Mouse (Mus musculus) intestine, embryonic 14.5 days (tissue): Measurements from ENCODE around the gene Nav3. TPM values are rescaled to one million over a fixed set of nuclear protein-coding genes. Genes with fewer than 3 reads are reported as not detected.

Experiments
- ATAC-seq: fragments of 200-750 bp; cut with Nextera tagmentation; replicated peaks from 2 replicates; pipeline ENCODE4 v1.8.0; 2017; ENCODE audit warnings: low read depth, moderate number of reproducible peaks, moderate TSS enrichment, moderate library complexity; ENCODE audit not compliant: low FRiP score, low TSS enrichment
- DNase-seq: peaks from one replicate; pipeline ENCODE4 v3.0.0-alpha.2; 2018; ENCODE audit warnings: low spot score
- H3K27ac ChIP-seq: fragments of 300-500 bp; sonication (generic); 2 replicates; pipeline ENCODE4 v1.5.1; 2014; ENCODE audit warnings: low read depth, mild to moderate bottlenecking, control low read depth
- H3K27me3 ChIP-seq: fragments of 300-500 bp; sonication (generic); replicated peaks from 2 replicates; pipeline ENCODE4 v1.6.1; 2014; ENCODE audit warnings: low read length, control low read depth; ENCODE audit not compliant: control insufficient read depth, insufficient read depth
- H3K36me3 ChIP-seq: fragments of 300-500 bp; sonication (generic); 2 replicates; pipeline ENCODE4 v1.6.1; 2014; ENCODE audit warnings: low read length, control low read depth; ENCODE audit not compliant: control insufficient read depth, insufficient read depth
- H3K4me1 ChIP-seq: fragments of 300-500 bp; sonication (generic); replicated peaks from 2 replicates; pipeline ENCODE4 v1.6.1; 2014; ENCODE audit warnings: low read length, control low read depth, mixed read lengths; ENCODE audit not compliant: control insufficient read depth, insufficient read depth
- H3K4me2 ChIP-seq: fragments of 300-500 bp; sonication (generic); 2 replicates; pipeline ENCODE4 v1.6.1; 2014; ENCODE audit warnings: low read length
- H3K4me3 ChIP-seq: fragments of 300-500 bp; sonication (generic); 2 replicates; pipeline ENCODE4 v1.5.1; 2014; ENCODE audit warnings: low read depth, low read length, control low read depth, mixed read lengths
- H3K9ac ChIP-seq: fragments of 300-500 bp; sonication (generic); 2 replicates; pipeline ENCODE4 v1.6.1; 2014; ENCODE audit warnings: mild to moderate bottlenecking, low read length
- H3K9me3 ChIP-seq: fragments of 300-500 bp; sonication (generic); 2 replicates; pipeline ENCODE4 v1.6.1; 2016; ENCODE audit warnings: low read length, control low read depth; ENCODE audit not compliant: control insufficient read depth
- WGBS: fragments of 180-500 bp; shearing (Covaris S2); extraction: QIAGEN DNeasy Blood & Tissue Kit; methylation state at CpG from one replicate; pipeline ENCODE4 v1.1.7; 2014; 5-methylcytosine and 5-hydroxymethylcytosine counted together
- polyA plus RNA-seq: library from polyadenylated mRNA; unstranded; fragments of >200 nt; fragmentation: Nextera tagmentation; extraction: Ambion mirVana; gene quantifications from 2 replicates; pipeline ENCODE4 v1.2.1, GENCODE M21; 2014

Nav3 gene
- polyA plus RNA-seq, 1 experiment from 2014 or later: 2.5 TPM

- Histone ChIP-seq H3K9ac (no peak overlapping the region), H3K4me3 (no peak overlapping the region), H3K4me1 (no peaks in the 10 kb centered on the region), H3K36me3 (no peaks in the 10 kb centered on the region), H3K27me3 (no peaks in the 10 kb centered on the region), H3K4me2 (no peak overlapping the region), H3K9me3 (no peaks in the 10 kb centered on the region), H3K27ac (no peak overlapping the region)
- ATAC-seq (no peak), DNase-seq (no peak)
- 81% methylated on average over 8 of the region's 8 CpGs for whole genome bisulfite sequencing
Observed at GRCm38 (mm10) chr10:109985824-109986485, 470.0 kb downstream of the Nav3 start.

GRCm38 (mm10) chr10:109976351-109976750 lies 479.7 kb downstream of the Nav3 start:
- H3K9me3 ChIP-seq: no peaks in the 10 kb centered on the region
- WGBS: 83% methylated on average over 8 of the region's 8 CpGs
- DNase-seq: no peak
- no peaks in the 10 kb centered on the region for H3K27me3 ChIP-seq
- H3K36me3 ChIP-seq: no peaks in the 10 kb centered on the region
- H3K4me2 ChIP-seq: no peak overlapping the region
- H3K9ac ChIP-seq: no peak overlapping the region
- no peaks in the 10 kb centered on the region for H3K4me1 ChIP-seq
- H3K27ac ChIP-seq: no peak overlapping the region
- no peak overlapping the region for H3K4me3 ChIP-seq
- ATAC-seq: no peak

GRCm38 (mm10) chr10:109974177-109974576 lies 481.8 kb downstream of the Nav3 start:
- Histone ChIP-seq H3K9me3 (no peaks in the 10 kb centered on the region), H3K36me3 (no peaks in the 10 kb centered on the region), H3K9ac (no peak overlapping the region), H3K27ac (no peak overlapping the region), H3K27me3 (no peaks in the 10 kb centered on the region), H3K4me3 (no peak overlapping the region), H3K4me1 (no peaks in the 10 kb centered on the region), H3K4me2 (no peak overlapping the region)
- 73% methylated on average over 4 of the region's 4 CpGs for WGBS
- DNase-seq: no peak
- no peak for ATAC-seq

- no peak overlapping the region for H3K4me2 ChIP-seq
- no peak for DNase-seq
- WGBS: 39% methylated on average over 3 of the region's 3 CpGs
- ATAC-seq: no peak
- H3K36me3 ChIP-seq: no peaks in the 10 kb centered on the region
- H3K9me3 ChIP-seq: no peaks in the 10 kb centered on the region
- no peaks in the 10 kb centered on the region for H3K27me3 ChIP-seq
- H3K27ac ChIP-seq: no peak overlapping the region
- H3K4me1 ChIP-seq: no peaks in the 10 kb centered on the region
- no peak overlapping the region for H3K4me3 ChIP-seq
- H3K9ac ChIP-seq: no peak overlapping the region
Observed at GRCm38 (mm10) chr10:109973483-109973882, 482.5 kb downstream of the Nav3 start.

DNA sequence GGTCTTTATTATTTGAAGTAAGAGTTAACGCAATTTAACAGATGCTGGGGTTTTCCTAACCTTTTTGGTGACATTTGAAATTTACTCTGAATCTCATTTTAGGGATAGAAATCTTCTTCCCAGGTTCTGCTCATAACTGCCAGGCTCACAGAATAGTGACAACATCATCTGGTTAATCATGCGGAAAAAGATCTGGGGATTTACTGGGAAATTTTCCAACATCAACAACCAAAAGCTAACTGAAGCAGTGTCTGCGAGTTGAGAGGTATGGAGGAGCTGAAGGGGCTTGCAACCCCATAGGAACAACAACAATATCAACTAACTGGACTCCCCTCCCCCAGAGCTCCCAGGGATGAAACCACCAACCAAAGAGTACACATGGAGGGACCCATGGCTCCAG lies 505.7 kb downstream of the Nav3 start:
- no peaks in the 10 kb centered on the region for H3K4me1 ChIP-seq
- ATAC-seq (no peak), DNase-seq (no peak)
- H3K27me3 ChIP-seq: no peaks in the 10 kb centered on the region
- no peak overlapping the region for H3K9ac ChIP-seq
- no peaks in the 10 kb centered on the region for H3K9me3 ChIP-seq
- H3K36me3 ChIP-seq: no peaks in the 10 kb centered on the region
- H3K4me3 ChIP-seq: no peak overlapping the region
- WGBS: 78% methylated on average over 3 of the region's 3 CpGs
- no peak overlapping the region for H3K27ac ChIP-seq
- H3K4me2 ChIP-seq: no peak overlapping the region

- ATAC-seq: no peak
- Histone ChIP-seq H3K27me3 (no peaks in the 10 kb centered on the region), H3K9ac (no peak overlapping the region), H3K36me3 (no peaks in the 10 kb centered on the region), H3K4me1 (no peaks in the 10 kb centered on the region), H3K9me3 (no peaks in the 10 kb centered on the region), H3K4me2 (no peak overlapping the region), H3K27ac (no peak overlapping the region), H3K4me3 (no peak overlapping the region)
- 64% methylated on average over 5 of the region's 5 CpGs for WGBS
- DNase-seq: no peak
Observed at GRCm38 (mm10) chr10:109929319-109929622, 526.7 kb downstream of the Nav3 start.

DNA sequence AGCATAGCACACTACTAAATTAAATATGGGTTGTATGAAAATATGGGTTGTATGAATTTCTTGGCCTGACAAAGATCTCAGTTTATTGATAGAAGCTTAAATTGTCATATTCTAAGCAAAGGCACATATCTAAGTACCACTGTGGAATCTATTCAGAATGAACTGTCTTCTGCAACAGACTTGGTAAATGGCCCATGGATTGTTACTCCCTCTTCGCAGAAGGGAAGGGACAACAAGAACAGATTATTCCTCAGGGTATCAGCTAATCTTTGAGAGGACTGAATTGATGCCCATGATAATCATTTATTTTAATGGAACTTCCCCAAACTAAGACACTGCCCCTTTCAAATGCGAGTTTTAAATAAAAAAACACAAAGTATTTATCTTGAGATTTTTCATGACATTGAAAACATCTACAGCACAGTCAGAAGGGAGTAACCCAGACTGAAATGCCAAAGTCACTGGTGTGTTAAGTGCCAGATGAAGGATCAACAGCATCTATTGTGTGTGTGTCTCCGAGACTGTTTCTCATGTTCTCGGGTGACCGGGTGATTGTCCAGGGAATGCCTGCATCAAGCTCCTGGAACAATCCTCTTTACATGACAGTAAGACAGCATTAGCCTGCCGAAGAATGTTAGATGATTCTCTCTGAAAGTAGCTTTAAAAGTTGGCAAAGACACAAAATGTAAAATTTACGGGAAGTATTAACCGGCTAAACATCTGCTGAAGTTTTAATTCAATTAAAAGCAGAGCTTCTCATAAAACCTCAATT lies 527.3 kb downstream of the Nav3 start:
- Histone ChIP-seq H3K9me3 (no peaks in the 10 kb centered on the region), H3K27ac (no peak overlapping the region), H3K27me3 (no peaks in the 10 kb centered on the region), H3K36me3 (no peaks in the 10 kb centered on the region), H3K9ac (no peak overlapping the region), H3K4me3 (no peak overlapping the region), H3K4me2 (no peak overlapping the region), H3K4me1 (no peaks in the 10 kb centered on the region)
- WGBS: 70% methylated on average over 8 of the region's 8 CpGs
- DNase-seq (no peak), ATAC-seq (no peak)

- no peak for DNase-seq
- H3K36me3 ChIP-seq: no peaks in the 10 kb centered on the region
- H3K27me3 ChIP-seq: no peaks in the 10 kb centered on the region
- H3K4me1 ChIP-seq: no peaks in the 10 kb centered on the region
- H3K4me3 ChIP-seq: no peak overlapping the region
- H3K27ac ChIP-seq: no peak overlapping the region
- no peak for ATAC-seq
- no peak overlapping the region for H3K9ac ChIP-seq
- H3K9me3 ChIP-seq: no peaks in the 10 kb centered on the region
- no peak overlapping the region for H3K4me2 ChIP-seq
- 73% methylated on average over 3 of the region's 3 CpGs for WGBS
Observed at GRCm38 (mm10) chr10:109926149-109926548, 529.9 kb downstream of the Nav3 start.

DNA sequence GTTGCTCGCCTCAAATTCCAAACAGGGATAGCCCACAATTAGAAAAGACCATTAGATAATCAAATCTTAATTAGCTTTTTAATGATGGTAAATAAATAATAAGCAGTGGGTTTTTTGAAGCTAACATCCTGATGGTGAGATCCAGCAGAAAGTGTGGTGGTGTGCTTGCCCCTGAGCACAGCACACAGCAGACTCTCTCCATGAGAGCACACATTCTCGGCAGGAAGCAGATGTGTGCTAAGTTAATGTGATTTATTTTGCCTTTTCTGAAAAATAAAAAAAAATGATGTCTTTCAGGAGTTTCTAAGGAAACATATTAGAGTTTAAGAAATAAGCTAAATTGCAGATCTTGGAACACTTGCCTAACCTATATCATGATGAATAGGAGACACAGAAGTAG lies 531.9 kb downstream of the Nav3 start:
- ATAC-seq (no peak), DNase-seq (no peak)
- Histone ChIP-seq H3K9me3 (no peaks in the 10 kb centered on the region), H3K27ac (no peak overlapping the region), H3K4me2 (no peak overlapping the region), H3K36me3 (no peaks in the 10 kb centered on the region), H3K27me3 (no peaks in the 10 kb centered on the region), H3K9ac (no peak overlapping the region), H3K4me3 (no peak overlapping the region), H3K4me1 (no peaks in the 10 kb centered on the region)
- 62% methylated on average over 2 of the region's 2 CpGs for WGBS
